In genomic region chr11:105315296-105315695, GRCm38 (mm10) we compare ENCODE assay signal across 20 mouse cellular contexts. TPM values are rescaled to one million over a fixed set of nuclear protein-coding genes. Genes with fewer than 3 reads are reported as not detected.
DNase-seq lines count a peak whose midpoint lies in the region; ATAC-seq and TF ChIP-seq lines count a peak whose summit lies in the region.
"Had no signal": no experiment of that assay in that cellular context is flagged by ENCODE, and none has a peak within 500 bp of the region (broad histone marks: within the 10 kb centered on the region; RNA-seq: fewer than 3 reads in every experiment).

No protein-coding gene starts in this region.

- no peaks in the 10 kb centered on the region for H3K27me3 ChIP-seq in forebrain, embryonic 10.5 days (ENCODE audit: poor library complexity, severe bottlenecking)
- no peaks in the 10 kb centered on the region for H3K27me3 ChIP-seq in forebrain, embryonic 13.5 days
- H3K27me3 ChIP-seq in midbrain, embryonic 10.5 days (ENCODE audit: low read depth, poor library complexity, severe bottlenecking): no peaks in the 10 kb centered on the region
- no peaks in the 10 kb centered on the region for H3K27me3 ChIP-seq in midbrain, embryonic 16.5 days (ENCODE audit: control insufficient read depth, insufficient read depth, low read depth, low read length)
- H3K27me3 ChIP-seq in intestine, postnatal 0 days (replicated peaks; ENCODE audit: control insufficient read depth, insufficient read depth, low read length): no peaks in the 10 kb centered on the region
- H3K27me3 ChIP-seq: forebrain, embryonic 15.5 days; neural tube, embryonic 12.5 days had no signal

- H3K36me3 ChIP-seq in forebrain, embryonic 10.5 days (replicated peaks): peaks cover 25% of the 10 kb centered on the region
- H3K36me3 ChIP-seq in forebrain, embryonic 13.5 days (ENCODE audit: poor library complexity, severe bottlenecking): peaks cover 6% of the 10 kb centered on the region; the same call in 1 of the 2 replicates
- H3K36me3 ChIP-seq in midbrain, embryonic 10.5 days: peaks cover 10% of the 10 kb centered on the region
- no peaks in the 10 kb centered on the region for H3K36me3 ChIP-seq in midbrain, embryonic 16.5 days (ENCODE audit: control insufficient read depth, insufficient read depth, low read length)
- H3K36me3 ChIP-seq in intestine, postnatal 0 days (ENCODE audit: control insufficient read depth, insufficient read depth): no peaks in the 10 kb centered on the region
- H3K36me3 ChIP-seq: forebrain, embryonic 15.5 days; G1E; neural tube, embryonic 12.5 days had no signal

- no peak for TF ChIP-seq CTCF in embryonic fibroblast, embryonic 13.5 days (IDR thresholded peaks at IDR 0.05; ENCODE audit: borderline replicate concordance, insufficient read depth, low read length)
- TF ChIP-seq CTCF in intestine, postnatal 0 days (IDR thresholded peaks at IDR 0.05; ENCODE audit: low read depth): no peak

- no peak for DNase-seq in forebrain, embryonic 10.5 days (ENCODE audit: extremely low spot score, low spot score)
- DNase-seq in midbrain, embryonic 10.5 days (ENCODE audit: low spot score): no peak
- DNase-seq in lung, postnatal 36 days: peak; percentile 34
- no peak for DNase-seq in heart, adult 8-10 months (ENCODE audit: low spot score)
- DNase-seq: heart, adult 2 months; kidney, adult 8-10 months; kidney, postnatal 4 days; layer of hippocampus, postnatal 36 days; liver; right cerebral cortex, postnatal 25 days; thymus, postnatal 14 days had no signal

- peak overlapping the region; percentile 13 for H3K27ac ChIP-seq in forebrain, embryonic 10.5 days
- H3K27ac ChIP-seq in forebrain, embryonic 13.5 days: no peak overlapping the region
- peak overlapping the region; percentile 81 for H3K27ac ChIP-seq in midbrain, embryonic 10.5 days (replicated peaks)
- no peak overlapping the region for H3K27ac ChIP-seq in midbrain, embryonic 16.5 days (ENCODE audit: low read length)
- H3K27ac ChIP-seq in embryonic fibroblast, embryonic 13.5 days (ENCODE audit: insufficient read depth, low read length): peak overlapping the region; percentile 32; the same call in 1 of the 2 replicates
- no peak overlapping the region for H3K27ac ChIP-seq in intestine, postnatal 0 days (ENCODE audit: low read depth, low read length)
- H3K27ac ChIP-seq: forebrain, embryonic 15.5 days; heart, adult 2 months; neural tube, embryonic 12.5 days had no signal

- H3K4me3 ChIP-seq in forebrain, embryonic 10.5 days: no peak overlapping the region
- no peak overlapping the region for H3K4me3 ChIP-seq in forebrain, embryonic 13.5 days
- H3K4me3 ChIP-seq in midbrain, embryonic 10.5 days: no peak overlapping the region
- H3K4me3 ChIP-seq in midbrain, embryonic 16.5 days (ENCODE audit: low read depth, low read length): no peak overlapping the region
- H3K4me3 ChIP-seq in embryonic fibroblast, embryonic 13.5 days (ENCODE audit: insufficient read depth, low read length): no peak overlapping the region
- H3K4me3 ChIP-seq in intestine, postnatal 0 days (ENCODE audit: low read depth, low read length): no peak overlapping the region
- H3K4me3 ChIP-seq: forebrain, embryonic 15.5 days; heart, adult 2 months; megakaryocyte, embryonic 14.5 days; neural tube, embryonic 12.5 days had no signal

- H3K9ac ChIP-seq in forebrain, embryonic 13.5 days: no peak overlapping the region
- no peak overlapping the region for H3K9ac ChIP-seq in midbrain, embryonic 16.5 days (ENCODE audit: low read depth, low read length)
- H3K9ac ChIP-seq in intestine, postnatal 0 days (ENCODE audit: low read depth, low read length): no peak overlapping the region
- H3K9ac ChIP-seq: forebrain, embryonic 15.5 days; neural tube, embryonic 12.5 days had no signal

- 86% methylated on average over 8 of the region's 8 CpGs for WGBS in forebrain, embryonic 10.5 days
- 80% methylated on average over 8 of the region's 8 CpGs for WGBS in forebrain, embryonic 13.5 days
- 85% methylated on average over 8 of the region's 8 CpGs for WGBS in midbrain, embryonic 10.5 days
- 71% methylated on average over 8 of the region's 8 CpGs for WGBS in midbrain, embryonic 16.5 days
- WGBS in intestine, postnatal 0 days: 88% methylated on average over 8 of the region's 8 CpGs

- ATAC-seq in forebrain, embryonic 13.5 days: no peak
- no peak for ATAC-seq in midbrain, embryonic 16.5 days
- ATAC-seq in intestine, postnatal 0 days: no peak
- ATAC-seq: CD4-positive, CD25-positive, alpha-beta regulatory T cell, adult 4 months; forebrain, embryonic 15.5 days had no signal

- peaks cover 55% of the 10 kb centered on the region for H3K4me1 ChIP-seq in forebrain, embryonic 10.5 days
- peaks cover 29% of the 10 kb centered on the region for H3K4me1 ChIP-seq in forebrain, embryonic 13.5 days
- H3K4me1 ChIP-seq in midbrain, embryonic 10.5 days: peaks cover 52% of the 10 kb centered on the region
- peaks cover 16% of the 10 kb centered on the region for H3K4me1 ChIP-seq in midbrain, embryonic 16.5 days (ENCODE audit: control insufficient read depth, insufficient read depth, low read length)
- peaks cover 36% of the 10 kb centered on the region for H3K4me1 ChIP-seq in embryonic fibroblast, embryonic 13.5 days (ENCODE audit: control insufficient read depth, insufficient read depth, low read length)
- no peaks in the 10 kb centered on the region; the same call in 1 of the 2 replicates for H3K4me1 ChIP-seq in intestine, postnatal 0 days (replicated peaks; ENCODE audit: control insufficient read depth, insufficient read depth, low read length)

- no peak overlapping the region for H3K4me2 ChIP-seq in forebrain, embryonic 13.5 days
- H3K4me2 ChIP-seq in midbrain, embryonic 16.5 days (ENCODE audit: low read length): no peak overlapping the region
- H3K4me2 ChIP-seq in intestine, postnatal 0 days (replicated peaks; ENCODE audit: low read depth): no peak overlapping the region
- H3K4me2 ChIP-seq: forebrain, embryonic 15.5 days; neural tube, embryonic 12.5 days had no signal

- H3K9me3 ChIP-seq in forebrain, embryonic 10.5 days: 0 out of 2 replicates have a peak, but pooled peaks cover 3% of the 10 kb centered on the region
- H3K9me3 ChIP-seq in forebrain, embryonic 13.5 days (replicated peaks): peaks cover 4% of the 10 kb centered on the region; the same call in 1 of the 2 replicates
- no peaks in the 10 kb centered on the region; the same call in 1 of the 2 replicates for H3K9me3 ChIP-seq in midbrain, embryonic 10.5 days (replicated peaks)
- no peaks in the 10 kb centered on the region for H3K9me3 ChIP-seq in midbrain, embryonic 16.5 days (replicated peaks; ENCODE audit: control insufficient read depth, low read length, poor library complexity, severe bottlenecking)
- no peaks in the 10 kb centered on the region for H3K9me3 ChIP-seq in intestine, postnatal 0 days (ENCODE audit: control insufficient read depth)
- H3K9me3 ChIP-seq: forebrain, embryonic 15.5 days; G1E had no signal

- no peak for TF ChIP-seq POLR2A in embryonic fibroblast, embryonic 13.5 days (IDR thresholded peaks at IDR 0.05; ENCODE audit: low read depth, low read length)

RNA-seq across cellular contexts. Expression of gene Mrc2, which starts 22.9 kb away (rescaled TPM):
- polyA plus RNA-seq in forebrain, embryonic 10.5 days (2016; fragmentation: Nextera tagmentation; extraction: Ambion mirVana): 19.1 and 20.4 TPM in 2 replicates
- polyA plus RNA-seq in forebrain, embryonic 13.5 days (2015; fragmentation: Nextera tagmentation; extraction: Ambion mirVana): 4.5 and 6.3 TPM in 2 replicates
- polyA plus RNA-seq in midbrain, embryonic 10.5 days (2016; fragmentation: Nextera tagmentation; extraction: Ambion mirVana): 16.5 and 16.9 TPM in 2 replicates
- polyA plus RNA-seq in midbrain, embryonic 16.5 days (2015; fragmentation: Nextera tagmentation; extraction: Ambion mirVana): 3.8 and 4.5 TPM in 2 replicates
- 144 and 150 TPM in 2 replicates for polyA plus RNA-seq in embryonic fibroblast, embryonic 13.5 days (2011; ENCODE audit: insufficient read length, low read depth, missing spikeins)
- polyA plus RNA-seq in intestine, postnatal 0 days (2015; fragmentation: Nextera tagmentation; extraction: Ambion mirVana): 1.7 TPM in 2 replicates
- 10 to 100 TPM in 3 of 4 experiments, 1 to 10 TPM in 1; 9.8 to 13.3 (median 13.0) TPM for total RNA-seq in heart, adult 8-10 months (2022)
- polyA plus RNA-seq: CD4-positive, CD25-positive, alpha-beta regulatory T cell, adult 4 months; G1E had no signal

Comparison
In these comparisons a context has a peak if more than half of its experiments do, and no peak if none do; other contexts are left out.
1. H3K27ac ChIP-seq: peak in forebrain, embryonic 10.5 days (single experiment), midbrain, embryonic 10.5 days (single experiment) and embryonic fibroblast, embryonic 13.5 days (single experiment); none in forebrain, embryonic 13.5 days (single experiment), midbrain, embryonic 16.5 days (single experiment) and intestine, postnatal 0 days (single experiment).